20 mouse cellular contexts compared by ENCODE assay signal in the genomic region with DNA sequence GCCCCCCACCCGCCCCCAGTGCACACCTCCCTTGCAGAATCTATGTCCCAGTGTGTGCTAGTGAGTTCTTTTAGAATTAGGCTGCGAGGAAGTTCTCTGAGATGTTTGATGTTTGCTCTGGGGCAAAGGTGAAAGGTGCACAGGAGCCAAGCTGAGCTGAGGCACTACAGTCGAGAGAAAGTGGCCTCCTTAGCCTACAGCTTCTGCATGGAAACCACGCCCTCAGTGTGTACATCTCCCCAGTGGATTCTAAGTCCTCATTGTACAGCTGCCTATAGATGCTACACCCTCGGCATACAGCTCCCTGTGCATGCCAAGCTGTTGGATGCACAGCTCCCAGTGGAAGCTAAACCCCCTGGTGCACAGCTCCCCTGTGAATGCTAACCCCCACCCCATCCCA.
"Had no signal": no experiment of that assay in that cellular context is flagged by ENCODE, and none has a peak within 500 bp of the region (broad histone marks: within the 10 kb centered on the region; RNA-seq: fewer than 3 reads in every experiment).

No protein-coding gene starts in this region.

- H3K27me3 ChIP-seq: limb, embryonic 15.5 days had no signal

- H3K9ac ChIP-seq: kidney, embryonic 15.5 days; limb, embryonic 12.5 days; limb, embryonic 15.5 days; liver, embryonic 14.5 days; liver, postnatal 0 days; lung, embryonic 14.5 days; midbrain, embryonic 13.5 days; neural tube, embryonic 13.5 days had no signal

- H3K4me2 ChIP-seq: kidney, embryonic 15.5 days; limb, embryonic 12.5 days; limb, embryonic 15.5 days; liver, embryonic 11.5 days; lung, embryonic 14.5 days; midbrain, embryonic 13.5 days; neural tube, embryonic 13.5 days had no signal

- ATAC-seq: liver, postnatal 0 days; lung, postnatal 0 days; midbrain, embryonic 13.5 days; midbrain, embryonic 16.5 days had no signal

- H3K27ac ChIP-seq: kidney, embryonic 15.5 days; limb, embryonic 12.5 days; limb, embryonic 15.5 days; liver, embryonic 14.5 days; macrophage; midbrain, embryonic 13.5 days; neural tube, embryonic 13.5 days had no signal

- DNase-seq: kidney, adult 11 months; kidney, adult 8-10 months; kidney, postnatal 10 days; kidney, postnatal 36 days; liver, postnatal 0 days; lung, embryonic 14.5 days; right cerebral cortex, postnatal 4 days; thymus, adult 18-20 months; thymus, postnatal 36 days had no signal

- H3K9me3 ChIP-seq: kidney, embryonic 15.5 days; limb, embryonic 12.5 days; limb, embryonic 15.5 days; midbrain, embryonic 13.5 days; neural tube, embryonic 13.5 days had no signal

- H3K36me3 ChIP-seq: kidney, embryonic 15.5 days; limb, embryonic 12.5 days; limb, embryonic 15.5 days; midbrain, embryonic 13.5 days; neural tube, embryonic 13.5 days had no signal

- H3K4me1 ChIP-seq: midbrain, embryonic 13.5 days; neural tube, embryonic 13.5 days had no signal

- H3K4me3 ChIP-seq: kidney, embryonic 15.5 days; limb, embryonic 12.5 days; limb, embryonic 15.5 days; midbrain, embryonic 13.5 days; myocyte; neural tube, embryonic 13.5 days had no signal
